Mouse (Mus musculus) thymus, adult 18-20 months (tissue): ENCODE results near the gene Prkca.
A peak's percentile ranks its signal among the peaks of the same experiment; 100 is the strongest.

Experiments
- DNase-seq, 2 experiments: peaks; one replicate each; pipeline ENCODE4 v3.0.0; 2022; ENCODE audit warnings: mixed read lengths in 2 of 2

Prkca gene

DNA sequence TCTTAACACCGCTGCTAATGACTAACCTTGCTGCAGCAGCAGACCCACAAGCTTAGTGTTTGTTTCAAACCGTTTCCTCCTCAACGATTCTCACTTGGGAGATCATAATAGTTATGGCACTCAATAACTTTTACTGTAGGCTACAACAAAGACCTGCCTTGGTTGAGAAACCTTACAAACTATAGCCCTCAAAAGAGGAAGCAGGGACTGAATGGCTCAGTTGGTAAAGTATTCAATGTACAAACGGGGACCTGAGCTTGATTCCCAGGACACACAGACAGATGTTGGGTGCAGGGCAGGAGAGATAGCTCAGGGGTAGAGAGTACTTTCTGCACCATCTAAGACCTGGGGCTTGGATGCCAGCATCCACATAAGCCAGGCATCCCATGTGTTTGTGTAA lies 191.1 kb downstream of the Prkca start:
- no peak for DNase-seq

DNA sequence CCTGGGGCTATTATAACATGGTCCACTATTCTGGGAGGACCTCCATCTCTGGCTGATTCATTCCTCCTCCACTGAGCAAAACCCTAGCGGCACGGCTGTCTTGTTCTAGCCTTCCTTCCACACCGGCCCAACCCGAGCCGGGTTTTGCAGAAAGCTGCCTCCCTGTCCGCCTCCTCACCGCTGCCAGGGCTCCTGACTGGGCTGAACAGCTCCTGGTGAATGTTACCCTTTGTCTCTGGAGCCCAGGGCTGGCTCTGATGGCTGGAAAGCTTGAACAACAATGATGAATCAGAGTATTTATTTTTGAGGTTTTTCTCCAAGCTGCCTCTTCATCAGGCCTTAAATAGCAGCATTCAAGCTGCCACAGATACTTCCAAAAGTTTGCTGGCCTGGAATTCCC lies 193.3 kb downstream of the Prkca start:
- no peak for DNase-seq

DNA sequence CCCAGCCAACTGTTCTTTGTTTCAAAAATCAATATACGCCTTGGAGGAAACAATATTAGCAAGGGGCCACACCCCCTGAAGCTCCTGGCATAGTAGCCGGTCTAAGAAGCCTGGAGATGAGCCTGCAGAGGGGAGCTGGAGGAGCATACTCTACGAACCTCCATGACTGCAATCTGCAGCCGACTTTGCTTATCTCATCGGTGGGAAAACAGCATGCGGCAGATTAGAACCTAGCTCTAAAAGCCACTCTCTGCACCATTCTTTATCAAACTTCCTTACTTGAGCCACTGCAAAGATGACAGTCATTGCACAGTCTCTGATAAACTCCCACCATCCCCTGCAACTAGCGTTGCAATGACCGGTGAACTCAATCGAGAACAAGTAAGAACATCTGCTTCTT lies 194.5 kb downstream of the Prkca start:
- no peak for DNase-seq

DNA sequence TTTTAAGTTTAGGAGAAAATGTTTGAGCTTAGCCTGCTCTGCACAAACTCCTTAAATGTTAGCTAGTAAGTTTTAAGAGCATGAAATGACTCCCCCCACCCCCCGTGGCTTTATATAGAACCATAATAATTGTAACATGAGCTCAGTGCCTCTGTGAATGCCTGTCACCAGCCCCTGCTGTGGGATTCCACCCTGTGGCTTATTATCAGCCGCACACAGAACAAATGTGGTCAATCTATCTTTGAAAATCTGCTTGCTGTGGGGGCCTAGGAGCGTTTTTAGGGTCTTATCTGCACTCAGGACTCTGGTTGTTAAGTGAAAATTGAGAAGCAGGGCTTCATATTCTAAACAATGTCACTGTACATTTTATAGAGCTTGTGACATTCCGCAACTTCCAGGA lies 195.2 kb downstream of the Prkca start:
- DNase-seq: no peak

DNA sequence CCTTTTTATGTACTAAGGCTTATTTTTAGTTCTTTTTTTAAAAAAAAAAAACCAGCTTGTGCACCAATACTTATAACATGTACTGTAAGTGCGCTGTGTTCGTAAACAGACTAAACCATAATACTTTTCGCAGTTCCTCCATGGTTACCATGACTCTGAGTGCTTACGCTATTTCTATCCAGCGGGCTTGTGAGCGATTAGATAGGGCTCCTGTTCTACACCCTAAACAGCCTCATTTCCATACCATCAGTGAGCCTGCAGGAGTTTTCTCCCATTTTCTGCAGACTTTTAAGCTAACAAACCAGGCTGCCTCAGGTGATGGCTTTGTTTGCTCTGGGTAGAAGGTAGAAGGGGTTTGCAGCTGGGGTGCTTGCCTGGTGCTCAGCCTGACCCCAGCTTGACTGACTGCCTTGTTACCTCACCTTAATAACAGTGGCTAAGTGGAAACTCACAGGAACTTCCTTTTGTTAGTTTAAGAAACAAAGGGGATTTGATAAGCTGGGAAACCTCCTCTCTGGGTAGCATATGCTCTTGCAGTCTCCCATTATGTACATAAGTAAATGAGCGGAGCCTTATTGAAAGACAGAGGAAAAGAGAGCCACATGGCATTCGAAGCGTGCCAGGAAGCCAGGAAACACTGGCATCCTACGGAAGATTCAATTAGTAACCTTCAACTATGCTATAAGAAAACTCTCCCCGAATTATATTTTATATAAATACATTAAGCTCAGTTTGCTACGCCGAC lies 197.8 kb downstream of the Prkca start:
- no peak for DNase-seq

DNA sequence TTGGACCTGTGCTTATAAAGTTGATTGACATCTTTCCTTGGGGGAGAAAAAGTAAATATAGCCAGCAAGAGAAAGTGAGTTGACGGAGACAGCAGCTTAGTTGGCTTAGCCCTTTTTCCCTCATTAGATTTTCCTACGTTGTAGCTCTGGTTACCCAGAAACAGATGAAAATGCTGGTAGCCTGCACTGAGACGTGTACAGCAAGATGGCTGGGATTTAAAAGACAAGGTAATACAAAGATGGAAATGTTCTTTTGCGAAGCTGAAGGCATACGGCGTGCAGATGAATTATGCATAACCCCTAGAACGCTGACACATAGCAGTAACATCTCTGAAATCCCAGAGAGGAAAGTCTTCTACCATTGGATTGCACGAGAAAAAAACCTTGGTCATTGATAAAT lies 198.6 kb downstream of the Prkca start:
- DNase-seq: no peak

DNA sequence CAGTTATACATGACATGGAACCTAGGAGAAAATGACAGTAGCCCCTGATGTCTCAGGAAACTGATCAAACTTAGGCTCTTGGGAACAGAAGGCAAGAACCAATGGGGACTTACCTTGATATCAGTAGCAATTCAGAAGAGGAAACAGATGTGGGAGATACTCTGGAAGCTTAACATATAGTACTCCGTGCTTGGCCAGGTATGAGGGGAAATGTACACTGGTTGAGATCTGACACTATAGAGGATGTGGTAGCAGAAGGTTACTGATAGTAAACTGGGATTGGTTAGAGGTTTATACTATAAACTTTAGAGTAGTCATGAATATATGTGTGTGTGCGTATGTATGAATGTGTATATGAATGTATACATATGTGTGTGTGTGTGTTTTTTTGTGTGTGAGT lies 200.0 kb downstream of the Prkca start:
- DNase-seq: no peak

DNA sequence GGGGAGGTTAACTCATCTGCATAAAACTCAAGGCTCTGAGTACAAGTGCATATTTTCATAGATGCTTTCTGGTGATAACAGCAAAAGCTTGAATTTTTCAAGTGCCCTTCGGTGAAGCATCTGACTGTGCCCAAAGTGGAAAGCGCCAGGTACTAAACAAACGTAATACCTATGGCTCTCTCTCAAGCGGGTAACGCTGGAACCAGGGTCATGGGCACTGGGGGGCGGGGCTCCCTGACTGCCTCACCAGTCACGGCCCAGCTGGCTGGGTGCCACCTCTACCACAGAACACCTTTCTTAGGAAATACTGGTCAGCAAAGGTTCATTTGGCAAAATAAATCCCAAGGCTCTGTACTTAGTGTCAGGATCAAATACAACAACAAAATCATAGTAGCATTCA lies 203.7 kb downstream of the Prkca start:
- no peak for DNase-seq

DNA sequence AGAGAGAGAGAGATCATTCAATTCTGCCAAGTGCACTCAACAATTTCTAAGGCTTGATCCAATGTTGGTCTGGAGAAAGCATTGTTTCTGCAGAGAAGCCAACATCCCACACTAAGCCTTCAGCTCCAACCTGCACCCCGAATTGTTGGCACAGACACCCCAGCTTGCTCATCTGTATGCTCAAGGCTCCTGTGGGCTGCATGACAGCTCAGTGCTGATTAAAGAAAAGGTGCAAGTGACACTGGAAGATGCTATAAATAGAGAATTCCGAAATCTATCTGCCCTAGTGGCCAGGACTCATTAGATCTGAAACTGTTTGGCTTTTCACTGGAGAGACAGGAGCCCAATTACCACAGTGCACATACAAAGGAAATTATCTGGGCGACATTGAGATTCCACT lies 207.4 kb downstream of the Prkca start:
- no peak for DNase-seq

DNA sequence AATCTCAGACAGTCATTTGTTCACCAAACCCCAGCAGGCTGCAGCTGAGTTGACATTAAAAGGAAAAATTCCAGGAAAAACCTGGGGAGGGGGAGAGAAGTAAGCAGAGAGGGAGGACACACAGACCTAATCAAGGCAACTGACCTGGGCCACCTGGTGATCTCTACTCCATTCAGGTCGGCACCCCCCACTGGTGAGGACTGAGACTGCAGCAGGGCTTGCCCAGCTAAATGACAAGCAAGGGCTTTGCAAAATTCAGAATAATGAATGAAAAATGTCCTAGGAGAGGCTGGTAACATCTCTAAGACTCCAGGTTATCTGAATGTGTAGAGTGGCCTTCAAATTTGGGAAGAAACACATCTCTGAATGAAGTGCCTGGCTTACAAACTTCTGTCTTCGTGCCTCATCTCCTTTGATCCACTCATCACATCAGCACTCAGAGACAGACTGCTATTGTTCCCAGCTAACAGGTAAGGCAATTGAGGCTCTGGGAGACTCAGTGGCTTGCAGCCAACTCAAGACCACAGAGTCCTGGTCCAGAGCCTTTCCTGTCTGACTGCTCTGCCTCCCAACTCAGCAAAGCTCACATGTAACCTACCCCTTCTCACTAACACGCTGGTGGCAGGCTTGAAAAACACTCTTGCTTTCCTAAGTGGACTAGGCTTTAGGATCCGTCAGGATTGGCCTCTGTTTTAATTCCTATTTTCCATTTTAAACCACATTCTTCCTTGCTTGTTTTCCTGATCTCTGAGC lies 208.1 kb downstream of the Prkca start:
- DNase-seq: no peak

DNA sequence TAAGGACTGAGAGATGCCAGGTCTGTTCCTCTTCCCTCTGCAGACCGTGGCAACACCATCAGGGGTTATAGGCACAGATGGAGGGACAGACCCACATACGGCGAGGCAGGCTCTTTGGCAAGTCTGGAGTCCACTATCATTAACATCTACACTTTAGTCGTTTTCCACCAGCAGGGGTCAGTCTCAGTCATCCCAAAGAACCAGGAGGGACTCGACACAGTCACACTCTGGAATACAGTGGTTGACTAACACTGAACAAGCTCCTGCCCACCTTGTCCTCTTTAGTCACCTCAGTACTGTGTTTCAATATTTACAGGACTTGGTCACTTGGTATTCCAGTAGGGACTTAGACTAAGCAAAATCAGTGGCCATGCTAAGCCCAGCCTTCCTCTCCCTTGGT lies 215.1 kb downstream of the Prkca start:
- peak in 1 of 2 experiments; percentile 23 for DNase-seq

DNA sequence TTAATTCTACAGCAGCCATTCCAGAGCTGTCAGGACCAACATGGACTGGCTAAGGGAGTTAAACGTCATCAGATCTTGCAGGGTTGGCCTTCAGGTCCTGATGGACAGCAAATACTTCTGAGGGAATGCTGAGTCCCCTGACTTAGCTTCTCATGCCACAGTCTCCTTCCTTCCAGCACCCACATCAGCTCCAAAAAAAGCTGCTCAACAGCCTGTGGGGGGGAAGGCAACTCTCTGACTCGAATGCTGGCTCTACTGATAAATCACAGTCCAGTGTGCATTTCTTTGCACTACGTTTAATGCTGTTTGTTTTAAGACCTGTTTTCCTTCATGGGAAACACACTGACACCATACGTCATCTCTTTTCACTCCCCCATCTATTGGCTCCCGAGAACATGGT lies 215.8 kb downstream of the Prkca start:
- no peak for DNase-seq

DNA sequence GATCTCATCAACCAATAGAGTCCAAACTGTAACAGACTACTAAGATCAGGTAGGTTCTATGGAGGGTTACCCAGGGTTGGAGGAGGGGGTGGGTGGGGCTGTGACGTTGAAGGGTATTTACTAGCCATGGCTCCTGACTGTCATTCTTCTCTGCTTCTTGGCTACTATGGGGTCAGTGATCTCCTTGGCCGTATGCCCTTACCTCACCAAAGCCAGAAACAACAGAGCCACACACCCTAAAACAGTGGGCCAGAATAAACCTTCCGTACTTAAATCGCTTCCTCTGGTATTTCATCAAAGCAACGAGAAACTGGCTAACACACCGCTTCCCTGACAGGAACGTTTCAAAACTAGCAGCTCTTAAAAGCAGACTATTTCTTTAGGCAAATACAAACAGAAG lies 221.2 kb downstream of the Prkca start:
- DNase-seq: no peak

DNA sequence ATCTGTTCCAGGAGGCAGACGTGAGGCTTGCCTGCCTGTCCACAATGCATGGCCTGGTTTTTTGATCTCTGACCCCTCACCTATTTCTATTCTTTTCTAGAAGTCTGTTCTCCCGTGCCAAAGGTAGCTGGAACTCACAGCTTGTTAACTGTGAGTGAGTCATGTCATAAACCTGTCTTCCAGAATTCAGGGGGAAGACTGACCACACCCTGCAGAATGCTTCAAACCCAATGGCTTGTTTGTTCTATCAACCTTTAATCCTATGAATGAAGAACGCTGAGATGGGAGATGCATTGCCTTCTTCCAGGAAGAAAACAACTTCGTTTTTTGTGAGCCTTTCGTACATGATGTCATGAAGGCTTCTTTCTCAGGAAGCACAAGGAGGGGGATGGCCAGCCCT lies 223.0 kb downstream of the Prkca start:
- DNase-seq: no peak

DNA sequence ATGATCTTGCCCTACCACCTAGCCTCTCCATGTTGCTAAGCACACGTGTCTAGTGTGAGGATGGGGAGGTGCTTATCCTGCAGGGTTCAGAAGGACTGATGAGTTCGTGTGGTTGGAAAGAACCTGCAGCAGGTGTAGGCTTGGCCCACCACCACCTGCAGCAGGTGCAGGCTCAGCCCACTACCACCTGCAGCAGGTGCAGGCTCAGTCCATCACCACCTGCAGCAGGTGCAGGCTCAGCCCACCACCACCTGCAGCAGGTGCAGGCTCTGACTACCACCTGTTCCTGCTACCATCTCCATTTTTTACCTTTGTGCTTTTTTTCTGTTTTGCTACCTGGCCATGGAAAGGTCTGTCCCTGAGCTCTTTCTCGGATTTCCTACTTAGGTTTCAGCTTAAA lies 223.9 kb downstream of the Prkca start:
- no peak for DNase-seq

DNA sequence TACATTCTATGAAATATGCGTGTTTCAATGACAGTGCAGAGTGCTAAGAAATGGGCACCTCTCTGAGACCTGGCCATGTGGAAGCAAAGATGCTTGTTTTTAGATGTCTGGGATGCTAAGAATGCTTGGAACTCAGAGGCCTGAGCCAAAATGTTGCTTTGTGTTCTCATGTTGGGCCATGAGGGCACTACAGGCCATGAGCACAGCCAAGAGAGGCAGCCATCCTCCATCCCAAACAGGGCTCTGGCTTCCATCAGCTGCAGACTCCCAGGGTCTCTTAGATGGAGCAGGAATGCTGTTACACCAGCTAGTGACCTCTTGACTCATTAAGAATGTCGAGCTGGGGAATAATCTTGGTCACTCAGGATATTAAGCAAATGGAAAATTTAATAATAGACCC lies 224.9 kb downstream of the Prkca start:
- DNase-seq: no peak

DNA sequence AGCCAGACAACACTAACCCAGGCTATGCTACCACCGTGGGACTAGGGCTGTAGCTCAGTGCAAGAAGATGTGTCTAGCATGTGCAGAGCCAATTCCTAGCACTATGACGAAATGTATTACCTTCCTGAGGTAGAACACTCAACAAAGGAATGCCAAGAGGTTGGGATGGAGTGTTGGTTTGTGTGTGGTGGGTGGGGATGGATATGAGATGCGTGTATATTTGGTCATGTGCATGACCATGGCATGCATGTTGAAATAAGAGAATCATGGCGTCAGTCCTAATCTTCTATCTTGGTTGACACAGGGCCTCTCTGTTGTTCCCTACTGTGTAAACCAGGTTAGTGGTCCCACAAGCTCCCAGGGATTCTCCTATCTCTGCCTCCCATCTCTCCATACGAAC lies 225.5 kb downstream of the Prkca start:
- DNase-seq: no peak

DNA sequence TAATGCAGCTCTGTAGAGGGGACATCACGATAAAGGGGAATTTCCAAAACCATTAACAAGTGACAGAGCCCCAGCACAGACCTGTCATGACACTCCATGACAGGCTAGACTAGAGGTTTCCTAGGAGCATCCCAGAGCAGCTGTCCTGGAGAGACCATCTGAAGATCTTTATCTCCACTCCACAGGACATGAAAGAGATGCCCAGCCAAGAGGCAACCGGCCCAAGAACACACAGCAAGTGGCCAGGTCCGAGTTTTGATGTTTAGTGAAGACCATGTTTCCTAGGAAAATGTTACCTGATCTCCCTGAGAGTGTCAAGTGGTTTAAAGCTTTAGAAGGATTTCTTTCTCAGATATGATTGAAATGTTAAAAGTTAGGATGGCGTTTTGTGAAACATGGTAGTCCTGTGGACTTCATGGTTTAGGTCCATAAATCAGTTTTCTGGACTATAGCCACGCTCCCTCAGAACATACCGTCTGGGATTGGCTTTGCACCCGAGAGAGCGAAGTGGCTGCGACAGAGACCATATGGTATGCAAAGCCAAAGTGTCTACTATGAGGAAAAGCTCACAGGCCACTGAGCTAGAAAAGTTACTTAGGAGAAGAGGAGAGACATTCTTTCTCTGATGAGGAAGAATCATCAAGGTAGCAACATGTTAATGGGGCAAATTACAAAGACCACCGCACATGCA lies 226.2 kb downstream of the Prkca start:
- no peak for DNase-seq

DNA sequence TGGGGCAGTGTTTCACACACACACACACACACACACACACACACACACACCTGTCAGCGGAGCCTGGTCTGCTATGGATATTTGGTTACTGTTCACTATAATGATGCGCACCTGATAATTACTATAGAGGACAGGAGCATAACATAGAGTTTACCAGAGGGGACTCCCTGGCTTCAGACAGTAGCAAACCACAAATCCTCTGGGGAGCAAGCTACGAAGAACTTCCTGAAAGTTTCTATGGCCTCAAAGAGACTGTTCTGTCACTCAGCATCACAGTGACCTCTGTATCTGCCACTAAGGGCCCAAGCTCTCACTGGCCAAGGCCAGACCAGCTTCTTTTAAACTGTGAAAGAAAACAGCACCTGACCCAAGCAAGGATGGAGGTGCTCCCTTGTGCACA lies 229.6 kb downstream of the Prkca start:
- no peak for DNase-seq

DNA sequence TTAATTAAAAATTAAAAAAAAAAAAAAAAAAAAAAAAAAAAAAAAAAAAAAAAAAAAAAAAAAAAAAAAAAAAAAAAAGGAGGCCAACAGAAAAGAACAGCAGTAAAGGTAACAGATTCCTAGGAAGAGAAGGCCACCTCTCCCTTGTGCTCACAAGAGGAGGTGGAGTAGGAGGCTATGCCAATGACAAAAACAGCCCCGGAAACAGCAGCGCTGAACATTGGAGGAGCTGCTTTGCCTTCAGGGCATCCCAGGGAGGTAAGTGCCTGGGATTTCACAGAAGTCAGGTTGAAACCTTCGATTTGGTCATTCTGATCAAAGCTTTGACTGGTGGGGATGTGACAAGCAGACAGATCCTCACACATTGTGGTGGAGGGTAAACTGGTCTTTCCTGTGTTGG lies 231.3 kb downstream of the Prkca start:
- no peak for DNase-seq

DNA sequence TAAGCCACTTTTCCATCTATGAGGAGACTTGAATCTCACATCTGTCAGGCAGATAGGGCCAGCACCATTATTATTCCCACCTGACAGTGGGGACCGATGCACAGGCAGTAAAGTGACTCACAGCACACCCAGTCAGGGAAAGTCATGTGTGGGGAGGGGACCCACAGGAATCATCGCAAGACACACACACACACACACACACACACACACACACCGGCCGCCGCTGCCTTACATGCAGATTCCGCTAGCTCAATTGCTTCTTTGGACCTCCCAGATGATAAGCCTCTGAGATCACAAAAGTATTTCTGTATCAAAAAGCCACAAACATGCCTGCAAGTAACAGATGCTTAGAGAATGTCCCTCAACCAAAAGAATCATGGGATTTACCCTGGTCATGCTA lies 239.6 kb downstream of the Prkca start:
- DNase-seq: no peak

DNA sequence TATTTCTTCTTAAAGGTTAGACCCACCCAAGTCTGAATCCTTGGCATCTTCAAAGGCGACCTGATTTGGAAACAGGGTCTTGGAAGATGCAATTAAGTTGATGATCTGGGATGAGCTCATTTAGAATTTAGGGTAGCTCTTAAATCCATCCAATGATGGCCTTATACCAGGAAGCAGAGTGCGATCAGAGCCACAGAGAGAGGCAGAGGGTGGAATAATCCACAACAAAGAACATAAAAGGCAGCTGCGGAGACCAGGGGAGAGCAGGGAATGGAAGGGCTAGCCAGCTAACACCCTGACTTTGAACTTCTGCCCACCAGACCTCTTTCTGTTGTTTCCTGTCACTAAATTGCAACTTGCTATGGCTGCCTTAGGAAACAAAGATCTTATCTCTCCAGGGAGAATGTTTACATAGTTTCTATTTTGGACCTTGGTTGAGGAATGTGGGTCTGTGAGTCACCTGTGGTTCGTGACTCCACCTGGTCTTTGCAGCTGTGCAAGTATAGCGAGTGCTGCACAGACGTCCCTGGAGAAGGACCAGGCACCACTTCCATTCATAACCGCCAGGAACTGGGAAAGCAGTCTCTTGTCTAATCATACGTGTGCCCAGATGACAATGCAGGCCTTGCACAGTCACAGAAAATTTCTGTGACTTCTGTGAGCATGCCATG lies 242.3 kb downstream of the Prkca start:
- DNase-seq: no peak

DNA sequence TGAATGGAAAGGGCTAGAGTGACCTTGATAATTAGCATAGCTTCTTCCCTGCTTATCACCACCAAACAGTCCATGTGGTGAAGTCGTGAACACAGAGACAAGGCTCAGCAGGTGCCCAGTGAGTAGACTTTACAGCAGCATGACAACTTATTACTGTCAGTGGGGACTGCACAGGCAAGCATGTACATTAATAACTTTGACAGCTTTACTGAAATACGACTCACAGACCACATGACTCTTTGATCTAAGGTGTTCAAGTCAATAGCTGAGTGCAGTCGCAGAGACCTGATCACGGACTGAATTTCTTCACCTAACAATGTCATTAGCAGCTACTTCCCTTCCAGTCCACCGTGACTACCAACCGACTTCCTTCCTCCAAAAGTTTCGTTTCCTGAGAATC lies 245.4 kb downstream of the Prkca start:
- no peak for DNase-seq

DNA sequence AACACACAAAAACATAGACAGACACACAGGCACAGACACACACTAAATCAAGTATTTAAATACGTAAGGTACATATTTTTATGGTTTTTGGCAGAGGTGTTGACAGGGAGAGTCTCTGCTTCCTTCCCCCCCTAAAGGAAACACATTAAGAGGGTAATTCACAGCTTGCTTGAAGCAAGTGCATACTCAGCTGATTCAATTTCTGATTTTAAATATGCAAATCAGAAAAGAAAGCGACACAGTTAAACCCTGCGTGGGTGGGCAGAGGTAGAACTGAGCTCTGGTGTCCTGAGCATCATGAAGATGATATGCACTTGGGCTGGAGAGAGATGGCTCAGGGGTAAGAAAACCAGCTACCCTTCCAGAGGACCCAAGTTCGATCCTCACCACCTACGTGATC lies 248.9 kb downstream of the Prkca start:
- no peak for DNase-seq
